Mouse (Mus musculus): ENCODE results near the gene Aqp3.

DNA sequence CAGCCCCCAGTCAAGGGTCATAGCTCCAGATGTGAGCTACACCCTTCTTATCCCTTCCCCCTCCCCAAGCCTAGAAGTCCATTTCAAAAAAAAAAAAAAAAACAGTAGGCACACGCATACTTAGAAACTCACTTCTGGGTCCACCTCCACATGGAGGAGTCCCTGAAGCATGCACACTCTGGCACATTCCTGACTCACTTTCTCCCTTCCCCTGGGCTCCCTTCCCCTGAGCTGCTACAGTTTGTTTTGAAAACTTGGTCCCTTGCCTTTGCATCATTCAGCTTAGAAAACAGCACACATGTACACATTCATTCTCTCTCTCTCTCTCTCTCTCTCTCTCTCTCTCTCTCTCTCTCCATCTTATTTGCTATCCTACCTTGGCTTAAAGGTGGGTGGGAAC is 5.0 kb downstream of the Aqp3 start:
- TF ChIP-seq CTCF (IDR thresholded peaks at IDR 0.05; ENCODE audit: insufficient read depth, low read depth, low read length) (no peak), POLR2A (IDR thresholded peaks at IDR 0.05; ENCODE audit: insufficient read depth, low read depth, low read length) (no peak)

All from olfactory bulb, adult 2 months (tissue).